Mouse (Mus musculus): ENCODE results near the gene Dnhd1.

GRCm38 (mm10) chr7:105625397-105625796, 25.2 kb upstream of the Dnhd1 start:
- TF ChIP-seq CTCF (IDR thresholded peaks at IDR 0.05; ENCODE audit: low read depth, low read length) (no peak), POLR2AphosphoS5 (IDR thresholded peaks at IDR 0.05; ENCODE audit: insufficient replicate concordance, low read depth, low read length) (no peak), TAL1 (conservative IDR thresholded peaks at IDR 0.05; ENCODE audit: low read depth, low read length) (no peak)

Measured in G1E (cell line).